Mouse (Mus musculus): ENCODE results near the gene Thegl. TPM values are rescaled to one million over a fixed set of nuclear protein-coding genes. Genes with fewer than 3 reads are reported as not detected.
"Not testable (repeated sequence)": the region's sequence is repeated elsewhere in the genome, so short reads cannot be mapped to it uniquely, and the experiment has no call there.

Gene Thegl
- polyA plus RNA-seq, 1 experiment from 2014 or later, result 0.48 TPM

DNA sequence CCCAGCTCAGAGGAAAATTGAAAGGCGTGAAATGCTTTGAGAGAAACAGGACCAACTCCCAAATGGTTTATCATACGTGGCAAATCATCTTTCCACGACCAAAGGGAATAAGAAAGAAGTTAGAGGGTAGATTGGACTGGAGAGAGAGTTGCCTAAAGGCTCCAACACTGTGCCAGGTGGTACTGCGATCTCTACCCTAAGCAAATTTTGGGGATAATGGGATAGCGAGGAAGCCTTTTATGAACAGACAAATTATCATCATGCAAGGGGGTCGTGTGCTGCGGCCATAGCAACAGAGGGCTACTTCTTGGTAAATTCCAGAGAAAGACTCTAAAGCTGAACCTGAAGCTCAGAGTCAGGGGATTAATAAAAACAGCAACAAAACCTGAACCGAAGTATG is 78.1 kb downstream of the Thegl start:
- Histone ChIP-seq H3K4me3 (ENCODE audit: low read depth, low read length) (peak overlapping the region; percentile 63), H3K27ac (ENCODE audit: low read depth, low read length) (no peak overlapping the region), H3K4me1 (replicated peaks; ENCODE audit: control insufficient read depth, insufficient read depth, low read length) (no peaks in the 10 kb centered on the region; the same call in none of the 2 replicates)

DNA sequence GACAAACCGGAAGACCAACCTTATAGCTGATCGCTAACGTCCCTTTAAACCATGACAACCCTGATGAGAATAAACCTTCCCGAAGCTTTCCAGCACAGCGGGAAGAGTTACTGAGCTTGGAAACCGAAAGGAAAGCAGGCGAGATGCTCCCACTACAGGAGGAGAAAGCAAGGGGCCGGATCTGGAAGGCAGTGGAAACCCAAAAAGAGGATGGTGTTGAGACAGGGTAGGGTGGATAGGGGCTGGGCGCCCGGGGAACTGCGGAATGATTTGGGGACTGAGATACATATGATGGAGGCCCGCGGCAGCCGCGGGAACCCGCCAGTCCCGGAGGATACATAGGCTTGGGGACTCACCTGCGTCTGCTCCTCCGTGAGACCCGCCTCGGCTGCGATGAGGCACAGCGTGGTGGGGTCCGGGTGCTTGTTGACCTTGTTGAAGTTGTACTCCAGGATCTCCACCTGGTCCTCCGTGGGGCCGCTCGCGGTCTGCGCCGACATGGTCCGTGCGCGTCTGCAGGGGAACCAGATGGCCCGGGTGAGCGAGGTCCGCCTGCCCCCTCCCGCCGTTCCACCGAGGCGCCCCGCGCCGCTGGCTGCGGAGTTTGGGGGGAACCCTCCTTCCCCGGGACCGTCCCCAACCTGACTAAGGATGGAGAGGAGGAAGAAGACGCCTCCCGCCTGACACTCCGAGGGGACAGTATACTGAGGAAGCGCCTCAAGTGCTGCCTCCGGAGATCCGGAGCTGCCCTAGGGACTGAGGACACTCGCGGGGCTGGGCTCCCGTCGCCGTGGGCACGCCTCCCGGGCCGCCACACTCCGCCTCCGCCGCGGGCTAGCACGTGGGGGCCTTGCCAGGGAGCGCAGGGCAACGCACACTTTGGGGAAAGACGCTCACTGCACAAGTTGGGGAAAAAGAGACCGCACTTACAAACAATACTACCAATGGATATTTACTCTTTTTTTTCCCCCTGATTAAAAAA is 79.0 kb downstream of the Thegl start:
- peak; percentile 68 for DNase-seq (ENCODE audit: low spot score)

More for the DNA sequence above, 78.1 kb downstream of the Thegl start:
- Histone ChIP-seq H3K36me3 (ENCODE audit: control insufficient read depth, insufficient read depth, low read length) (no peaks in the 10 kb centered on the region), H3K4me2 (peak overlapping the region; percentile 99), H3K9ac (ENCODE audit: low read depth, low read length) (no peak overlapping the region), H3K9me3 (ENCODE audit: control insufficient read depth, low read length) (no peaks in the 10 kb centered on the region), H3K27me3 (replicated peaks; ENCODE audit: control insufficient read depth, insufficient read depth, low read length) (peaks cover 16% of the 10 kb centered on the region)
- 48% methylated on average over 8 of the region's 8 CpGs for WGBS
- ATAC-seq (replicated peaks; ENCODE audit: low FRiP score) (no peak), DNase-seq (ENCODE audit: low spot score) (no peak)

DNA sequence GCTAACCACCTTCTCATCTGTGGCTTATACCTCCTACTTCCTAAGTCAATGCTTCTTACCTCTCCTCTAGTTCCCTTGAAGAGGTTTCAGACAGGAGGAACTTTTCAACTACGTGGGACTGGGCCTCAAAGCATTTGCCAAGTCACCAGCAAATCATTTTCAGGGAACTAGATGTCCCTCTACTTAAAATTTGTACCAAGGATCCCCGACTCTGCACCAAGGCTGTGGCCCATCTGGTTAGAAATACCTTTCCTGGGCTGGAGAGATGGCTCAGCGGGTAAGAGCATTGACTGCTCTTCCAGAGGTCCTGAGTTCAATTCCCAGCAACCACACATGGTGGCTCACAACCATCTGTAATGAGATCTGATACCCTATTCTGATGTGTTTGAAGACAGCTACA is 80.4 kb downstream of the Thegl start:
- H3K4me1 ChIP-seq (replicated peaks; ENCODE audit: control insufficient read depth, insufficient read depth, low read length); H3K9me3 ChIP-seq (ENCODE audit: control insufficient read depth, low read length); H3K4me3 ChIP-seq (ENCODE audit: low read depth, low read length); DNase-seq (ENCODE audit: low spot score); ATAC-seq (replicated peaks; ENCODE audit: low FRiP score); H3K9ac ChIP-seq (ENCODE audit: low read depth, low read length); H3K36me3 ChIP-seq (ENCODE audit: control insufficient read depth, insufficient read depth, low read length); H3K27ac ChIP-seq (ENCODE audit: low read depth, low read length); H3K4me2 ChIP-seq: not testable (repeated sequence)
- peaks cover 16% of the 10 kb centered on the region for H3K27me3 ChIP-seq (replicated peaks; ENCODE audit: control insufficient read depth, insufficient read depth, low read length)
- WGBS, result 68% methylated on average over 3 of the region's 3 CpGs

More for the DNA sequence above, 79.0 kb downstream of the Thegl start:
- Histone ChIP-seq H3K9ac (ENCODE audit: low read depth, low read length) (peak overlapping the region; percentile 51), H3K4me3 (ENCODE audit: low read depth, low read length) (peak overlapping the region; percentile 63), H3K4me1 (replicated peaks; ENCODE audit: control insufficient read depth, insufficient read depth, low read length) (no peaks in the 10 kb centered on the region; the same call in none of the 2 replicates), H3K9me3 (ENCODE audit: control insufficient read depth, low read length) (no peaks in the 10 kb centered on the region), H3K27me3 (replicated peaks; ENCODE audit: control insufficient read depth, insufficient read depth, low read length) (peaks cover 16% of the 10 kb centered on the region), H3K27ac (ENCODE audit: low read depth, low read length) (no peak overlapping the region), H3K4me2 (peak overlapping the region; percentile 99), H3K36me3 (ENCODE audit: control insufficient read depth, insufficient read depth, low read length) (no peaks in the 10 kb centered on the region)
- peak; percentile 73 for ATAC-seq (replicated peaks; ENCODE audit: low FRiP score)
- under 1% methylated on average over 69 of the region's 69 CpGs for whole genome bisulfite sequencing

DNA sequence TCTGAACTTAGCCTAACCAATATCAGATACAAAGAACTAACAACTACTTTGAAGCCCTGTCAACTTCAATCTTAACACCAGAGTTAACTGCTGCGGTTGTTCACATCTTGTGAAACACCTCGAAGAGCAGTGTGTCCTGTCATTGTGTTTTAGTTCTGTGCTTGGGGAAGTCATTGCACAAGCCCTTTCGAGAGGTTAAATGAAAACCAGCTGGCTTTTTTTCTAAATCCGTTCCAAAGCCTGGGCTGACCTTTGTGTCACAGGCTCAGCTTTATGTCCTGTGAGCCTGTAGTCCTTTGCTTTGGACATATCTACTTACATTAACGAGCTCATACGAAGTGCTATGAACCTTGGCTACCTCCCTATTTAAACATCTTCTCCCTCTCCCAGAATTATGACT is 81.9 kb downstream of the Thegl start:
- Histone ChIP-seq H3K27me3 (replicated peaks; ENCODE audit: control insufficient read depth, insufficient read depth, low read length) (peaks cover 16% of the 10 kb centered on the region), H3K4me2 (no peak overlapping the region), H3K9ac (ENCODE audit: low read depth, low read length) (no peak overlapping the region), H3K4me3 (ENCODE audit: low read depth, low read length) (no peak overlapping the region), H3K36me3 (ENCODE audit: control insufficient read depth, insufficient read depth, low read length) (no peaks in the 10 kb centered on the region), H3K4me1 (replicated peaks; ENCODE audit: control insufficient read depth, insufficient read depth, low read length) (no peaks in the 10 kb centered on the region; the same call in none of the 2 replicates), H3K27ac (ENCODE audit: low read depth, low read length) (no peak overlapping the region), H3K9me3 (ENCODE audit: control insufficient read depth, low read length) (no peaks in the 10 kb centered on the region)
- DNase-seq (ENCODE audit: low spot score) (no peak), ATAC-seq (replicated peaks; ENCODE audit: low FRiP score) (no peak)
- 52% methylated on average over 6 of the region's 6 CpGs for WGBS

DNA sequence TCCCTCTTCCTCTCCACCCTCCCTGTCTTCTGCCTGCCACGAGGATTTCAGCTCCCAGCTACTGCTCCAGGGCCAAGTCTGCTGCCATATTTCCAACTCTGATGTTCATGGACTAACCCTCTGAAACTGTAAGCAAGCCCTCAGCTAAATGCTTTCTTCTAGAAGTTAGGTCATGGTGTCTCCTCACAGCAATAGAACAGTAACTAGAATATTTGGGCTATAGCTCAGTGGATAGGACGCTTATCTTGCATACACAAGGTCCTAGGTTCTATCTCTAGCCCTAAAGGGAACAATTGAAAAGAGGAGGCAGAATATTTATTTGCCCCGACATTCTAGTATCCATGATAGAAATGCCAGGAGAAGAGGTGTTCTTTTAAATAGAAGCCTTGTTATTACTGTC is 83.1 kb downstream of the Thegl start:
- peaks cover 16% of the 10 kb centered on the region for H3K27me3 ChIP-seq (replicated peaks; ENCODE audit: control insufficient read depth, insufficient read depth, low read length)
- H3K4me2 ChIP-seq, result no peak overlapping the region
- ATAC-seq (replicated peaks; ENCODE audit: low FRiP score) (no peak), DNase-seq (ENCODE audit: low spot score) (no peak)
- H3K36me3 ChIP-seq (ENCODE audit: control insufficient read depth, insufficient read depth, low read length), result no peaks in the 10 kb centered on the region
- H3K27ac ChIP-seq (ENCODE audit: low read depth, low read length), result no peak overlapping the region
- no peaks in the 10 kb centered on the region for H3K9me3 ChIP-seq (ENCODE audit: control insufficient read depth, low read length)
- H3K4me3 ChIP-seq (ENCODE audit: low read depth, low read length), result no peak overlapping the region
- WGBS, result 88% methylated on average over 3 of the region's 3 CpGs
- no peak overlapping the region for H3K9ac ChIP-seq (ENCODE audit: low read depth, low read length)
- H3K4me1 ChIP-seq (replicated peaks; ENCODE audit: control insufficient read depth, insufficient read depth, low read length), result no peaks in the 10 kb centered on the region; the same call in none of the 2 replicates

DNA sequence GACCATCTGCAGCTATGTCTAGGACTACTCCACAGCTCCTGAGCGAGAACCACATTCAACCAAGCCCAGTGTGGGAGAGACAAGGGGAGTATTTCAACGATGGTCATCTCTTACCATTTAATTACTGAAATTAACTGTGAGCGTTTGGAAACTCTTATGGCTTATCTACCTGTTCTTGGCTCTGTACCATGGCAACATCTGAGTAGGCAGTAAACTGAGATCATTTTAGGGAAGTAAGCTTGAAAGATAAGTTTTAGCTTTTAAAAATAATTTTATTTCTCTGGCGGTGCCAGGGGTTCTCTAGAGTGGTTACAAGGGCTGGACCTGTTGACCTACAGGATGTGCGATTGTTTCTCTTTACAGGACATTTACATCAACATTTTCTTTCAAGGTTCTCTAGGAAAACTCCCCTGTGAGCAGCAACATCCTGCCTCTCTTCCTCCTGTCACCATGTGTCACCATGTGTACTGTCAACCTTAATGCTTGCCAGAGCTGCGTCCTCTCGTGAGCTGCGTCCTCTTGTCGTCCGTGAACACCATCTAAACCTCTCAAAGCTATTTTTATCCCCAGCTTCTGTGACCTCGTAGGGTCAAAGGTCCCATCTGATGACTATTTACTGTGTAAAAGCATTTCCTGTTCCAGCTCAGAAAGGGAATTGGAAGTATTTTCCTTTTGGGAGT is 83.6 kb downstream of the Thegl start:
- 50% methylated on average over 11 of the region's 11 CpGs for WGBS
- H3K4me1 ChIP-seq (replicated peaks; ENCODE audit: control insufficient read depth, insufficient read depth, low read length), result no peaks in the 10 kb centered on the region; the same call in none of the 2 replicates

DNA sequence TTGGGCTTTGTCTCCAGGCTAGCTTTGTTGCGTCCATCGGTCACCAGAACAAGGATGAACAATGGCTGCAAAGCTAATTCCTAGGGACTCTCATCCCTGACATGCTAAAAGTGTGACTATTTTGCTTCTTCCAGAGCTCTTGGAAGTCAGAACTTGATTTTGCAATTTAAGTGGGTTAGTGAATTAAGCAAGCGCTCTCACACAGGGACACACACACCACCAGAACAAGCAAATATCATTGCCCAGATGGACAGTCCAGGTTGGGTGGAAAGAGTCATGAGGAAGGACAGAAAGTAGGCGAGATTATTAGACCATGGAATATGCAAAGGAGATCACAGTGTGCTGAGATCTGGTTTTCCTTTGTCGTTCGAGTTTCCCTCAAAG is 84.2 kb downstream of the Thegl start:
- H3K27me3 ChIP-seq (replicated peaks; ENCODE audit: control insufficient read depth, insufficient read depth, low read length), result peaks cover 8% of the 10 kb centered on the region
- no peak overlapping the region for H3K9ac ChIP-seq (ENCODE audit: low read depth, low read length)
- no peaks in the 10 kb centered on the region; the same call in none of the 2 replicates for H3K4me1 ChIP-seq (replicated peaks; ENCODE audit: control insufficient read depth, insufficient read depth, low read length)
- H3K4me2 ChIP-seq, result no peak overlapping the region
- no peaks in the 10 kb centered on the region for H3K36me3 ChIP-seq (ENCODE audit: control insufficient read depth, insufficient read depth, low read length)
- no peak for ATAC-seq (replicated peaks; ENCODE audit: low FRiP score)
- WGBS, result 78% methylated on average over 6 of the region's 6 CpGs
- no peak overlapping the region for H3K4me3 ChIP-seq (ENCODE audit: low read depth, low read length)
- H3K9me3 ChIP-seq (ENCODE audit: control insufficient read depth, low read length), result no peaks in the 10 kb centered on the region
- H3K27ac ChIP-seq (ENCODE audit: low read depth, low read length), result no peak overlapping the region
- DNase-seq (ENCODE audit: low spot score), result no peak

More for the DNA sequence above, 83.6 kb downstream of the Thegl start:
- Histone ChIP-seq H3K36me3 (ENCODE audit: control insufficient read depth, insufficient read depth, low read length) (no peaks in the 10 kb centered on the region), H3K27ac (ENCODE audit: low read depth, low read length) (no peak overlapping the region), H3K4me3 (ENCODE audit: low read depth, low read length) (no peak overlapping the region), H3K9ac (ENCODE audit: low read depth, low read length) (no peak overlapping the region), H3K9me3 (ENCODE audit: control insufficient read depth, low read length) (no peaks in the 10 kb centered on the region), H3K27me3 (replicated peaks; ENCODE audit: control insufficient read depth, insufficient read depth, low read length) (peaks cover 13% of the 10 kb centered on the region), H3K4me2 (no peak overlapping the region)
- DNase-seq (ENCODE audit: low spot score) (no peak), ATAC-seq (replicated peaks; ENCODE audit: low FRiP score) (no peak)

DNA sequence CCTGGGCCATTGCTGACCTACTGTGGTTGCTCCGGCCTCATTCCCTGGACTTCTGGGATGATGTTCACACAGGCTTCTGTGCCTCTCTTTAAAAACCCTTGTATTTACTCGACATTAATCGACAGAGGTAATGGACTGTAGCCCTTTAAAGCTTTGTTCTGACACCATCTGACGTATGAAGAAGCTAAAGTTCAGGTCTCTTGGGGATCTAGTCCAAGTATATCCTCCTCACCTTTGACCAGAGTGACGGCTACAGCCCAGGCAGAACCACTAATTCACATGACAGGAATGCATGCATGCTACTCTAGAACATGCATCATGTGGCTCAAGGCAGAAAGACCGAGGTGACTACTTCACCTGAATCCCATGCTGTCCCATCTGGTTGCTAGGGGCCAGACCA is 84.9 kb downstream of the Thegl start:
- Histone ChIP-seq H3K36me3 (ENCODE audit: control insufficient read depth, insufficient read depth, low read length) (no peaks in the 10 kb centered on the region), H3K9me3 (ENCODE audit: control insufficient read depth, low read length) (no peaks in the 10 kb centered on the region), H3K4me3 (ENCODE audit: low read depth, low read length) (no peak overlapping the region), H3K27ac (ENCODE audit: low read depth, low read length) (no peak overlapping the region), H3K27me3 (replicated peaks; ENCODE audit: control insufficient read depth, insufficient read depth, low read length) (peaks cover 3% of the 10 kb centered on the region), H3K9ac (ENCODE audit: low read depth, low read length) (no peak overlapping the region), H3K4me2 (no peak overlapping the region), H3K4me1 (replicated peaks; ENCODE audit: control insufficient read depth, insufficient read depth, low read length) (no peaks in the 10 kb centered on the region; the same call in 1 of the 2 replicates)
- ATAC-seq (replicated peaks; ENCODE audit: low FRiP score), result no peak
- 77% methylated on average over 6 of the region's 6 CpGs for WGBS
- DNase-seq (ENCODE audit: low spot score), result no peak

Measured in liver, embryonic 11.5 days (tissue).